Mouse (Mus musculus) layer of hippocampus, adult 11-12 months (tissue): ENCODE results near the gene Ccdc66.

ENCODE experiments used
- DNase-seq: peaks from one replicate; pipeline ENCODE4 v3.0.0; 2022; ENCODE audit warnings: low spot score

Ccdc66 gene

GRCm38 (mm10) chr14:27507894-27508643 lies at the start of gene Ccdc66:
TSS of gene Ccdc66 (minus strand) at chr14:27508460.
- peak; percentile 100 for DNase-seq

GRCm38 (mm10) chr14:27543838-27544426 lies 35.7 kb upstream of the Ccdc66 start:
- no peak for DNase-seq

- no peak for DNase-seq
Observed at GRCm38 (mm10) chr14:27536441-27536840, 28.2 kb upstream of the Ccdc66 start.

GRCm38 (mm10) chr14:27524541-27524940 lies 16.3 kb upstream of the Ccdc66 start:
- DNase-seq, result no peak

- no peak for DNase-seq
Observed at GRCm38 (mm10) chr14:27508644-27509301, 513 bp upstream of the Ccdc66 start.

GRCm38 (mm10) chr14:27501096-27501495 lies 7.2 kb downstream of the Ccdc66 start:
- no peak for DNase-seq

- DNase-seq, result no peak
Observed at GRCm38 (mm10) chr14:27493516-27493915, 14.7 kb downstream of the Ccdc66 start.

GRCm38 (mm10) chr14:27491399-27491798 lies 16.9 kb downstream of the Ccdc66 start:
- DNase-seq, result no peak

GRCm38 (mm10) chr14:27446963-27447362 lies 61.3 kb downstream of the Ccdc66 start:
- DNase-seq, result no peak

- no peak for DNase-seq
Observed at GRCm38 (mm10) chr14:27444851-27445281, 63.4 kb downstream of the Ccdc66 start.

GRCm38 (mm10) chr14:27440921-27441320 lies 67.3 kb downstream of the Ccdc66 start:
- DNase-seq, result no peak

- DNase-seq, result no peak
Observed at GRCm38 (mm10) chr14:27436826-27437225, 71.4 kb downstream of the Ccdc66 start.

GRCm38 (mm10) chr14:27436116-27436515 lies 72.1 kb downstream of the Ccdc66 start:
- no peak for DNase-seq

- DNase-seq, result no peak
Observed at GRCm38 (mm10) chr14:27432064-27432463, 76.2 kb downstream of the Ccdc66 start.
